Mouse (Mus musculus) layer of hippocampus, adult 9-10 months (tissue): ENCODE measurements at regions not wholly inside any gene's neighbourhood (a gene's known extent, or its start where the extent isn't known, plus 50 kb on each side); places are given as distances from the start of the nearest gene placed in this dataset.

ENCODE experiments used
- DNase-seq: peaks from one replicate; pipeline ENCODE4 v3.0.0; 2022; ENCODE audit warnings: low spot score

DNA sequence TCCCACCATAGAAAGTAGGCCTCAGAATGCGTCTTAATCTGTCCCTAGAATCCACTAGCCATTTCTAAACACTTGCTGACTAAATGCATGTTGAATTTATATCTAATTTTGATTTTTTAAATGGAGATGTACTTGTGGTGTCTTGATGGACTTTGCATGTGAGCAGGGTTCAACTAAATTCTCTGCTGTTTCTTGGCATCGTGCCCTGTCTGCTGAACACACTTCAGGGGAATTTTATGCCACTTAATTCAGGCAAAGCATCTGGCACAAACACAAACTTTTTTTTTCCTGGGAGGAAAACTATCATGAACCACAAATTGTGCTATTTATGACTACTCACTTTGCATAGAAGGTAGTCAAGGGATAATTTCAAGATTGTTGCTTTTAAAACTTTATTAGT, 87.7 kb downstream of the Stc2 start:
- no peak for DNase-seq

GRCm38 (mm10) chr11:31248467-31248866, 66.2 kb upstream of the Gm17332 start:
- peak; percentile 98 for DNase-seq
